Mouse (Mus musculus): ENCODE results near the gene Hibadh.
"Not testable (repeated sequence)": the region's sequence is repeated elsewhere in the genome, so short reads cannot be mapped to it uniquely, and the experiment has no call there.

Gene Hibadh

GRCm38 (mm10) chr6:52640224-52640712 lies at the start of gene Hibadh:
Hibadh (minus strand) TSS chr6:52640389.
- peak; percentile 99 for DNase-seq (ENCODE audit: low read depth, low spot score)

DNA sequence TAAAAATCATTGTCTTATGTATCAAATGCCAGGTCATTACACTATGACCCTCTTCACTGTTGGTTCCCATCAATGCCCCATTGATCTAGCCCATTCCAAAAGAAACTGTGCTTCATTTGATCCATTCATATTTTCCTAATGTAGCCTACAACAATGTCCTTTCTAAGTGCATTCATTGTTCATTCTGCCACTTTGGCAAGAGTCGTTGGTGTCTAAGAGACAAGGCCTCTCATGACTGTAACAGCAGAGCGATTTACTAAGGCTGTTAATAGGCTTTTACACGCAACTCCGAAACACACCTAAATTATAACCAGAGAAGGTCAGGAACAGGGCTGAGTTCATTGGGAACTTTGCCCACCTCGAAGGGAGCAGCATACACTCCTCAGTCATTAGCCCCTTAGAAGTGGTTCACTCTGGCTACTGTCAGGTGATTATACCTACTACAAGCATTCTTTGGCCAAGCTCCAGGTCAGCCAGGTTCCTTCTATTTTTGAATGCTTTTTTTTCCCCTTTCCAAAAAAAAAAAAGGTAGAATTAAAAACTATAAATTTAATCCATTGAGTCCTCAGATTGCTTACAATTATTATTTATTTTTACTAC lies 46.8 kb upstream of the Hibadh start:
- peak; percentile 78 for DNase-seq (ENCODE audit: low read depth, low spot score)

GRCm38 (mm10) chr6:52682607-52683006 lies 42.4 kb upstream of the Hibadh start:
- DNase-seq (ENCODE audit: low read depth, low spot score), result no peak

GRCm38 (mm10) chr6:52681847-52682485 lies 41.8 kb upstream of the Hibadh start:
- no peak for DNase-seq (ENCODE audit: low read depth, low spot score)

DNA sequence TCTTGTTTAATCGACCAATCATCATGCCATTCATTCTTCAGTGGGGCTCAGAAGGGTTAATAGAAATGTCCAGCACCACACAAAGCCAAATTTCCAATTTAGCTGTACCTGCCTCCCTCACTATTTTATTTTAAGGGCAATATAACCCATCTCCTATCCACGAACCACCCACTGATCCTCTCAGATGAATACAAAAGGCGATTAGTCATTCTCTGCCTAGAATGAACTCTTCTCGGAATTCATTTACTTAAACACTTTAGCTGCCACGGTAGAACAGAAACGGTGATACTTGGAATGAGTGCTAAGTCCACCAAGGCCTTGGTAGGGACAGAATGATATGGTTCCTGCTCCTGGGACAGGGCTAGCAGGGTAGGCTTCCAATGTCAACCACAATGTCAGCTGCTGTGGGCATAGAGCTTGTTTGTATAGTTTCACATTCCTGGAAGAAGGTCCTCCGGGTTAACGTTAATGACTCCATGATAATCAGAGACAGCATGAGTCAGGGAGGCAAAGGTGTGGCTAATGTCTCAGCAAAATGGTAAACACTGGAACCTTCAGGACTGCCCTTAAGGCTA lies 40.4 kb upstream of the Hibadh start:
- DNase-seq (ENCODE audit: low read depth, low spot score), result peak; percentile 63

GRCm38 (mm10) chr6:52679565-52679964 lies 39.4 kb upstream of the Hibadh start:
- peak; percentile 16 for DNase-seq (ENCODE audit: low read depth, low spot score)

DNA sequence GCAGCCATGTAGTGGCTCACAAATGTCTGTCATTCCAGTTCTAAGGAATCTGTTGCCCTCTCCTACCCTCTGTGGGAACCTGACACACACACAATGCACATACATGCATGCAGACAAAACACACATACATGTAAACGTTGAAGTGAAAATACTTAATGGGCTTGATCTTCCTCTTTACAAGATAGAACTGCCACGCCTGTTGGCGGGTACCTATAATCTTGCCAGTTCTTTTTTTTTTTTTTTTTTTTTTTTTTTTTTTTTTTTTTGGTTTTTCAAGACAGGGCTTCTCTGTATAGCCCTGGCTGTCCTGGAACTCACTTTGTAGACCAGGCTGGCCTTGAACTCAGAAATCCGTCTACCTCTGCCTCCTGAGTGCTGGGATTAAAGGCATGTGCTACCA lies 37.3 kb upstream of the Hibadh start:
- not testable (repeated sequence) for DNase-seq (ENCODE audit: low read depth, low spot score)

DNA sequence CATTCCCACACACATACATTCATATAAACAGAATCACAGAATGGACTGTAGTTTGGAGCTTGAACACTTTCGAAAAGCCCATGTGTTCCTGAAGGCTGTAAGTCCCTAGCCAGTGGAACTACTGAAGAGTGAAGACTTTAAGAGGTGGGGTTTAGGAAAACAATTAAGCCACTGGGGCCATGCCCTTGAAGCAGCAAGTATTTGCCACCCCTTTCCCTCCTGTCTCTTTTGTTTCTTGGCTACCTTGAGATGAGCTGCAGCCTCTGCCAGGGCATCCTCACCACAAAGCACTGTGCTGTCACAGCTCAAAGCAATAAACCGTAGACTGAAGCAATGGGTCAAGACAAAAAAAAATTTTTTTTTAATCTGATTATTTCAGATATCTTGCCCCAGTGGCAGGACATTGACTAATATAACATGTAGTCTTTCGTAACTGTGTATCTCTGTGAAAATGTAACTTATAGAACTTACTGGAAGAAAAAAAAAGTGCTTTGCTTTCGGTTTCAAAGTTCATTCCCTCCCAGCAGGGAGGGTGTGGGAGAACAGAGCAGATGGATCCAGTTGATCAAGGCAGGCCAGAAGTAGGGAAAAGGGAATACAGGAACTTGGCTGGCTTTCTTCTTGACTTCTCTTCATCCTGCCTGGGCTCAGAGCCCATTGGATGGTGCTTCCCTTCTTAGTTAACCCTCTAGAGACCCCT lies 35.2 kb upstream of the Hibadh start:
- peak; percentile 5 for DNase-seq (ENCODE audit: low read depth, low spot score)

- DNase-seq (ENCODE audit: low read depth, low spot score), result no peak
These were observed 34.4 kb upstream of the Hibadh start for GRCm38 (mm10) chr6:52674541-52674940.

DNA sequence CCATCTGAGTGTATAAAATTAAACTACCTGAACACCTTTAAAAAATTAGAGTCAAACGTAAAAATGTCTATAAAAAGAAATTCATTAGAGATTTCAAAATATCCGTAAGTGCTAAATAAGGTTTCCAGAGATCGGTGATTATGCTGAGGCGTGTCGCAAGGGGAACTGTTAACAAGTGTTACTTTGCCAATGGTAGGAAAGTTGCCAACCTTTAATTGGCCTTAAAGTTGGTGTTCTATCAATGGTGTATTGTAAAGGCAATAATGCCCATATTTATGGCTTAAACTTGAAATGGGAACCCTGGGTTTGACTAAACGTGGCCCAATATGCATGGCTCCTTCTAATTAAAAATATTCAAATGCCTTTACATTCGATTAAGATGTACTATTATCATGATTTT lies 33.5 kb upstream of the Hibadh start:
- no peak for DNase-seq (ENCODE audit: low read depth, low spot score)

DNA sequence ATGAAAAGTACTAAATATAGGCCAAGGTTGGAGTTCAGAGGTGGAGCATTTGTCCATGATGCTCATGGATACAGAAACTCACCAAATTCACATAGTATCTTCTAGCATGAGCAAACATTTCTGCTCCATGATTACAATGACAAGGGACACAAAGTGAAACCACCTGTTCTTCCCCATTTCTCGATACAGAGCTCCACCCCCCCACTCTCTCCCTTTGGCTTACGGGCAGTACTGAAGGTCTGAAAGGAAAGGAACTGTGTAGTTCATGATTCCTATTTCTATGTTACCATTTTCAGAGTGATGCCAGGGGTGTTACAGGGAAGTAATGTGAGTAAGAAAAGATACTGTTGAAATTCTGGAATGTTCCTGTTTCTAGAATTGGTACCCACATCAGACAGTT lies 32.4 kb upstream of the Hibadh start:
- no peak for DNase-seq (ENCODE audit: low read depth, low spot score)

- DNase-seq (ENCODE audit: low read depth, low spot score), result no peak
These were observed 31.6 kb upstream of the Hibadh start for GRCm38 (mm10) chr6:52671791-52672190.

GRCm38 (mm10) chr6:52669878-52670277 lies 29.7 kb upstream of the Hibadh start:
- DNase-seq (ENCODE audit: low read depth, low spot score), result not testable (repeated sequence)

DNA sequence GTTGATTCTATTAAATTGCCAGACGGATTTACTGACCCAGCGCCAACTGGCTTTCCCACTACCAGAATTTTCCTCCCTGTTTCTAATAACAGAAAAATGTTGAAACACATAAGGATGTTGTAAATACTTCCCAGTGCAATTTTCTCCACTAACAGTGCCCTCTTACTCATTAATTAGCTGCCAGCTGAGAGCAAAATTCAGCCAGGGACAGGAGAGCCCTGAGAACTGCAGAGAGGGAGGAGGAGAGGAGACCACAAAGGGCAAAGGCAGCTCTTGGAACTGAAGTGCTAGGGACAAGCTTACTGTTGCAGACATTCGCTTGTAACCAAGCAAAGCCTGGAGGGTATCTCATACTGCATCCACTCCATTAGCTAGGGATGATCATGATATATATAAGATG lies 27.5 kb upstream of the Hibadh start:
- DNase-seq (ENCODE audit: low read depth, low spot score), result no peak

DNA sequence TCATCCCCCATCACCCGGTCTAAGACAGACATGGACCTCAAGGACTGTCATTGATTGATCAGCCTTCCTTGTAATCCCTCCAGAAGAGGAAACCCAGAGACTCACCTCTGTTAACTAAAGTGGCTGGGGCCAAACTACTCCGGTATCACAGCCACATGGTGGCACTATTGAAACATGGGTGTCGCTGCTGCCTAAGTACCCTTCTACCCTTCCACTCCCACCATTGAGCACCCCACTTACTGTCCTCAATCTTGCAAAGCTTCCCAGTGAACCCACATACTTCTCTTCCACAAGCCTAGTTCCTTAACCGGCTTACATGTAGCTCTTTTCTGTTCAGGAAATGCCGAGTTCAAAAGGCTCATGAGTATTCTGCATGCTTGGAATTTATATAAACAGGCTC lies 22.8 kb upstream of the Hibadh start:
- peak; percentile 28 for DNase-seq (ENCODE audit: low read depth, low spot score)

GRCm38 (mm10) chr6:52655266-52655665 lies 15.1 kb upstream of the Hibadh start:
- DNase-seq (ENCODE audit: low read depth, low spot score), result no peak

GRCm38 (mm10) chr6:52648806-52649205 lies 8.6 kb upstream of the Hibadh start:
- no peak for DNase-seq (ENCODE audit: low read depth, low spot score)

DNA sequence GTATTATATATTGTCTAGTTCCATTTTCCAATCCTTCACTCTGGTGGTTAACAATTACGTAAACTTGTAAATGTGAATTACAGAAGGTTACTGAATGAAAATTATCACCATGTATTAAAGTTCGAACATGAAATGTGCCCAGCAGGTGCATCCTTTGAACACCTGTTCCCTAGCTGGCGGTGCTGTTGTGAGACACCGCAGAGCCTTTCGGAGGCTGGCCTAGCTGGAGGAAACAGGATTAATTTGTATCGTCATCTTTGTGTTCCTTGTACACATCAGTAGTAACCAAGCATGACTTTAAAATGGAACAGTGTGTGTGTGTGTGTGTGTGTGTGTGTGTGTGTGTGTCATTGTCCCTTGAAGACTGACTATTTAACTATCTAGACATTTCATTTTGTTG lies 7.8 kb upstream of the Hibadh start:
- no peak for DNase-seq (ENCODE audit: low read depth, low spot score)

DNA sequence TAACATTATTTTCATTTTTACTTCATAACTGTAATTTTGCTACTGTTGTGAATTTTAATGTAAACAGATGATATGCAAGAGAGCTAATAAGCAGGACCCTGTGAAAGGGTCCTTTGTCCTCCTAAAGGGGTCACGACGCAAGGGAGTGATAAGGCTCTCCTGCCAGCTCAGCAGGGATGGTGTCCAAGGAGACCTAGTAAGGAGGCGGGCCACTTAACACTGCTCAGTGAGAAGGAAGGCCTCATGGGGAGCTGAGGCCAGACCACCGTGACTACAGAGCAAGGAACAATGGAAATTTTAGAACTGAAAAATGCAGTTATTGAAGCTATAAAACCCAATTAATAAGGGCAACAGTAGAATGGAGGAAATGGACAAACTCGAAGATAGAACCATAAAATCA lies 5.7 kb upstream of the Hibadh start:
- DNase-seq (ENCODE audit: low read depth, low spot score), result no peak

DNA sequence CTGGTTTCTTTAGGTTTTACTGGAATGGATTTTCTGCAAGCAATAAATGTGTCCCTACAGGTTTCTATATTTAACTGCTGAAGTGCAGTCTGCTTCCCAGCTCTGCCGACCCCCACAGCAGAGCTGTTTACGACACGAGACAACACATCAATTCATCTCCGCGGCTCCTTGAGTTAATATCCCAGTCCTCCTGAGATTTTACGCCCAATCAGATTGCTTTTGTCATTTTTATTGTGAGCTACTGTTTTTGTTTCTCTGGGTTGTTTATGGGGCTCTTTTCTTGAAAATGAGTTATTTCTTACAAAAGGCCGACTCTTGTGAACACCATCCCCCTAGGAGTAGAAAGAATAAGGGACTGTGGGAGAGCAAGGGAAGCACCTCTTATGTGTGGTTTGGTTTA lies 2.0 kb upstream of the Hibadh start:
- DNase-seq (ENCODE audit: low read depth, low spot score), result no peak

GRCm38 (mm10) chr6:52641076-52641475 lies 887 bp upstream of the Hibadh start:
- DNase-seq (ENCODE audit: low read depth, low spot score), result peak; percentile 2

- DNase-seq (ENCODE audit: low read depth, low spot score), result peak; percentile 38
These were observed 504 bp downstream of the Hibadh start for GRCm38 (mm10) chr6:52639546-52640223.

All from brain, adult 2 months (tissue).